Mouse (Mus musculus) embryonic facial prominence, embryonic 12.5 days (tissue): ENCODE results near the gene Gm11444. TPM values are rescaled to one million over a fixed set of nuclear protein-coding genes. Genes with fewer than 3 reads are reported as not detected.

Experiments
- ATAC-seq: fragments of 200-750 bp; cut with Nextera tagmentation; 2 replicates; pipeline ENCODE4 v1.8.0; 2017; ENCODE audit not compliant: insufficient number of reproducible peaks, insufficient read depth, low FRiP score, low TSS enrichment
- H3K27ac ChIP-seq: fragments of 300-500 bp; sonication (generic); 2 replicates; pipeline ENCODE4 v1.5.1; 2016; ENCODE audit warnings: mild to moderate bottlenecking
- H3K27me3 ChIP-seq: fragments of 300-500 bp; sonication (generic); 2 replicates; pipeline ENCODE4 v1.6.1; 2016; ENCODE audit warnings: mild to moderate bottlenecking, moderate library complexity
- H3K36me3 ChIP-seq: fragments of 300-500 bp; sonication (generic); 2 replicates; pipeline ENCODE4 v1.6.1; 2016; ENCODE audit warnings: mild to moderate bottlenecking
- H3K4me1 ChIP-seq: fragments of 300-500 bp; sonication (generic); 2 replicates; pipeline ENCODE4 v1.6.1; 2016
- H3K4me2 ChIP-seq: fragments of 300-500 bp; sonication (generic); replicated peaks from 2 replicates; pipeline ENCODE4 v1.6.1; 2016; ENCODE audit warnings: mild to moderate bottlenecking, moderate library complexity
- H3K4me3 ChIP-seq: fragments of 300-500 bp; sonication (generic); 2 replicates; pipeline ENCODE4 v1.5.1; 2016; ENCODE audit warnings: mild to moderate bottlenecking
- H3K9ac ChIP-seq: fragments of 300-500 bp; sonication (generic); 2 replicates; pipeline ENCODE4 v1.6.1; 2016; ENCODE audit warnings: mild to moderate bottlenecking, moderate library complexity
- H3K9me3 ChIP-seq: fragments of 300-500 bp; sonication (generic); 2 replicates; pipeline ENCODE4 v1.6.1; 2016; ENCODE audit warnings: mild to moderate bottlenecking, moderate library complexity
- WGBS: fragments of 180-500 bp; shearing (Covaris S2); methylation state at CpG from one replicate; pipeline ENCODE4 v1.1.7; 2016; 5-methylcytosine and 5-hydroxymethylcytosine counted together
- polyA plus RNA-seq: library from polyadenylated mRNA; unstranded; fragments of >200 nt; fragmentation: Nextera tagmentation; extraction: Ambion mirVana; gene quantifications from 2 replicates; pipeline ENCODE4 v1.2.1, GENCODE M21; 2016

The Gm11444 gene
- polyA plus RNA-seq, 1 experiment from 2014 or later = not detected

- Histone ChIP-seq H3K27me3 (0 out of 2 replicates have a peak, but pooled peaks cover 2% of the 10 kb centered on the region), H3K4me2 (no peak overlapping the region)
- 83% methylated on average over 5 of the region's 5 CpGs for WGBS
Observed at GRCm38 (mm10) chr11:85804048-85804447, 46.1 kb downstream of the Gm11444 start.

GRCm38 (mm10) chr11:85800380-85800779 is 49.8 kb downstream of the Gm11444 start:
- Histone ChIP-seq H3K9me3 (no peaks in the 10 kb centered on the region), H3K9ac (no peak overlapping the region), H3K4me3 (no peak overlapping the region), H3K36me3 (0 out of 2 replicates have a peak, but pooled peaks cover 4% of the 10 kb centered on the region), H3K4me1 (0 out of 2 replicates have a peak, but pooled peaks cover 4% of the 10 kb centered on the region), H3K4me2 (no peak overlapping the region), H3K27ac (peak overlapping the region; percentile 23; the same call in 1 of the 2 replicates), H3K27me3 (0 out of 2 replicates have a peak, but pooled peaks cover 3% of the 10 kb centered on the region)
- WGBS = 62% methylated on average over 11 of the region's 11 CpGs
- no peak for ATAC-seq

More at GRCm38 (mm10) chr11:85804048-85804447, 46.1 kb downstream of the Gm11444 start:
- Histone ChIP-seq H3K27ac (no peak overlapping the region), H3K9ac (no peak overlapping the region), H3K4me3 (no peak overlapping the region), H3K4me1 (0 out of 2 replicates have a peak, but pooled peaks cover 4% of the 10 kb centered on the region), H3K9me3 (no peaks in the 10 kb centered on the region), H3K36me3 (0 out of 2 replicates have a peak, but pooled peaks cover 4% of the 10 kb centered on the region)
- no peak for ATAC-seq

GRCm38 (mm10) chr11:85799856-85800255 is 50.3 kb downstream of the Gm11444 start:
- Histone ChIP-seq H3K4me3 (no peak overlapping the region), H3K9me3 (no peaks in the 10 kb centered on the region), H3K4me1 (0 out of 2 replicates have a peak, but pooled peaks cover 4% of the 10 kb centered on the region), H3K9ac (no peak overlapping the region), H3K4me2 (no peak overlapping the region), H3K27me3 (0 out of 2 replicates have a peak, but pooled peaks cover 3% of the 10 kb centered on the region), H3K27ac (no peak overlapping the region), H3K36me3 (no peaks in the 10 kb centered on the region)
- no peak for ATAC-seq
- WGBS = 62% methylated on average over 19 of the region's 19 CpGs

GRCm38 (mm10) chr11:85799456-85799855 is 50.7 kb downstream of the Gm11444 start:
- Histone ChIP-seq H3K27ac (no peak overlapping the region), H3K9ac (no peak overlapping the region), H3K4me3 (no peak overlapping the region), H3K4me1 (0 out of 2 replicates have a peak, but pooled peaks cover 4% of the 10 kb centered on the region), H3K27me3 (0 out of 2 replicates have a peak, but pooled peaks cover 3% of the 10 kb centered on the region), H3K4me2 (no peak overlapping the region), H3K36me3 (no peaks in the 10 kb centered on the region), H3K9me3 (no peaks in the 10 kb centered on the region)
- no peak for ATAC-seq
- WGBS = 86% methylated on average over 4 of the region's 4 CpGs

Other genes with a start within 250 kb of the Gm11444 start
- 20.5 and 21.6 TPM in 2 replicates for gene Tbx2, start 17.8 kb downstream of the Gm11444 start, polyA plus RNA-seq
- 2.2 and 2.4 TPM in 2 replicates for gene Tbx4, start 36.1 kb upstream of the Gm11444 start, polyA plus RNA-seq